Mouse (Mus musculus) left cerebral cortex, adult 2 months (tissue): ENCODE data around the gene Prpf4. TPM values are rescaled to one million over a fixed set of nuclear protein-coding genes. Genes with fewer than 3 reads are reported as not detected.

Experiments used
- DNase-seq, 2 experiments: peaks; one replicate each; pipeline ENCODE4 v3.0.0; 2021 to 2022; ENCODE audit warnings: low spot score in 2 of 2, mixed read lengths in 1 of 2; ENCODE audit errors: extremely low spot score in 1 of 2
- H3K27ac ChIP-seq: fragments of 200-600 bp; 2 replicates; pipeline ENCODE4 v1.8.1; 2022
- H3K4me3 ChIP-seq: fragments of 200-600 bp; 2 replicates; pipeline ENCODE4 v1.8.1; 2022
- CTCF ChIP-seq: fragments of 200-600 bp; IDR thresholded peaks from 2 replicates; pipeline ENCODE4 v1.8.1; 2022; ENCODE audit warnings: antibody characterized with exemption, mild to moderate bottlenecking, moderate library complexity
- intact Hi-C: fragments of 180-260 bp; cut with DNase I; formaldehyde crosslinking; loops from one replicate; pipeline ENCODE4 v1.15.1; 2025
- total RNA-seq, 2 experiments: library from RNA; stranded (reverse); gene quantifications; 2 replicates each; pipeline ENCODE4 v1.2.3; 2021

Prpf4 gene
- total RNA-seq, 2 experiments from 2014 or later, result 12.1 to 14.4 TPM

- no peak overlapping the region for H3K4me3 ChIP-seq
- peak; percentile 22 to 25 for DNase-seq
- H3K27ac ChIP-seq, result no peak overlapping the region
- TF ChIP-seq CTCF, result no peak
- intact Hi-C loops, result loop anchor here (5.0 kb wide), 3 partner anchors 38 to 303 kb away; partner anchors contain the start of gene Alad
Measured at GRCm38 (mm10) chr4:62459081-62459480, 50.5 kb downstream of the Prpf4 start.

DNA sequence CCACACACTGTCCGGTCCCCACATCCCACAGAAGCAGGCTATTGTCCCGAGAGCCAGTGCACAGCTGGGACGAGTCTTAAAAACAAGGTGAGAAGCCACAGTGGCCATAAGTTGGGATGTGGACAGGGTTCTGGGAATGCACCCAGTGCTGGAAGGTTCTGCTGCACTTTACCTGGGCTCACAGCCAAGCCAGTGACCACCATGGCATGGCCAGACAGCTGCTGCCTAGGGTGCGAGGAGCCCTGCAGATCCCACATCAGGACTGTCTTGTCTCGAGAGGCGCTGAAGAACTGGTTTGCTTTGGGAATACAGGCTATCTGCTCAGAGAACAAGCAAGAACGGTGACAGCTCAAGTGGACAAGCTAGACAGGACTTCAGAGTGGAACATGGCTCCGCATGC, 51.8 kb downstream of the Prpf4 start:
- DNase-seq, result no peak
- H3K27ac ChIP-seq, result no peak overlapping the region
- H3K4me3 ChIP-seq, result no peak overlapping the region
- intact Hi-C loops, result no loop called here
- TF ChIP-seq CTCF, result no peak

DNA sequence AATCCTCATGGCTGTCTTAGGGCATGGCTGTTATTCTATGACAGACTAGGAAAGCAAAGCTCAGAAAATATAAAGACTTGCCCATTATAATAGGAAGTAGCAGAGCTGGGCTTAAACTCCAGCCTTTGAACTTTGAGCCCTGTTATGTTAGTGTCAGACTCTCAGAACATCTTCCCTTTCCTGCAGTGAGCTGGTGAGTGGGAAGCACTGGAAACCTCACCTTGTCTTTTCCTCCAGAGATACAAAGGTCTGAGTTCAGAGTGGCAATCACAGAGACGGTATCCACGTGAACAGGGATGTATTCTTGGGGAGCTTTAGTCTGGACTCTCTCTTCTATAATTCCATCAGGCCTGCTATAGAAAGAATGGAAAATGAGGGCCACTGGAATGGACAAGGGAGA, 54.5 kb downstream of the Prpf4 start:
- intact Hi-C loops, result no loop called here
- H3K27ac ChIP-seq, result no peak overlapping the region
- no peak for TF ChIP-seq CTCF
- DNase-seq, result no peak
- no peak overlapping the region for H3K4me3 ChIP-seq

GRCm38 (mm10) chr4:62468158-62468557, 59.6 kb downstream of the Prpf4 start:
- H3K4me3 ChIP-seq, result no peak overlapping the region
- peak; percentile 38 for TF ChIP-seq CTCF
- intact Hi-C loops, result no loop called here
- no peak for DNase-seq
- H3K27ac ChIP-seq, result no peak overlapping the region

DNA sequence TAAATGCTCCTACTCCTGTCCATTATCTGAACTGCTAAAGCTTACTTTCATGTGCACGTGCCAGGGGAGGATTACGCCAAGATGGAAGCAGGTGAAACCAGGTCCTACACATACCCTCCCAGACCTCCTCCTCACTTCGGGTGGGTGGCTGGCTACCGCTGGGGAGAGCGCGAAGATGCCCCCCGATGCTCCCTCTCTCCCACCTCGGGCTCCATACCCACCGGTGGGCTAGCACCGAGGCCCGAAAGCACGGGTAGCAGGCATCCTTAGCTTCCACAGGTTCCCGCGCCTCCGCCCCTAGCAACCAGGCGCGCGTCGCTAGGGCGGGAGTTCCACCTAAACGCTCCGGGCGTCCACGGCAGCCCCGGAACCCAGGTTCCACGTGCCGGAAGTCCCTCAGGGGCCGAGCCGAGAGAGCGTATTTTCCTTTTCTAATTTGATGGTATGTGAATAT, 62.0 kb downstream of the Prpf4 start, which contains the start of gene Wdr31:
Gene Wdr31 (minus strand): TSS at position 299 of the 454 bp plus-strand sequence.
- TF ChIP-seq CTCF, result no peak
- peak within 1 kb of the TSS; percentile 69 for H3K27ac ChIP-seq
- peak within 1 kb of the TSS; percentile 77 for H3K4me3 ChIP-seq
- intact Hi-C loops, result no loop called here
- DNase-seq, result peak; percentile 86 to 88

GRCm38 (mm10) chr4:62472071-62472470, 63.5 kb downstream of the Prpf4 start:
- Histone ChIP-seq H3K4me3 (no peak overlapping the region), H3K27ac (no peak overlapping the region)
- intact Hi-C loops, result loop anchor here (1.0 kb wide), 1 partner anchor 24 kb away; no protein-coding TSS in a partner anchor
- peak in 1 of 2 experiments; percentile 25 for DNase-seq
- no peak for TF ChIP-seq CTCF

DNA sequence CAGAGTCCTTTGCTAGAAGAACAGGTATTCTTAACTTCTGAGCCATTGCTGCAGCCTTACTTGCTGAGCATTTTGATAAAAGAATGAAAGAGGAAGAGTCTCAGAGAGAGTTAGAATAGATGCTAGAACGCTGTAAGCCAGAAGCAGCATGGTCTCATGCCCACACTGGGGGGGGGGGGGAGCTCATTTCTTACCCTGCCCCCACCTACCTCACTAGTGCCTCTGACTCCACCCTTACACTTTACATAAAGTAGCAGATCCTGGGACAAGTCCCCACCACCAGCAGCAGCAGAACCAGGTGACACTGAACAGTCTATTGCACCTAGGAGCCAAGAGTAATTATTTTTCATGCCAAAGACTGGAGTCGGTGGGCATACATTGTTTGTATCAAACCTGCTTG, 66.5 kb downstream of the Prpf4 start:
- DNase-seq, result no peak

DNA sequence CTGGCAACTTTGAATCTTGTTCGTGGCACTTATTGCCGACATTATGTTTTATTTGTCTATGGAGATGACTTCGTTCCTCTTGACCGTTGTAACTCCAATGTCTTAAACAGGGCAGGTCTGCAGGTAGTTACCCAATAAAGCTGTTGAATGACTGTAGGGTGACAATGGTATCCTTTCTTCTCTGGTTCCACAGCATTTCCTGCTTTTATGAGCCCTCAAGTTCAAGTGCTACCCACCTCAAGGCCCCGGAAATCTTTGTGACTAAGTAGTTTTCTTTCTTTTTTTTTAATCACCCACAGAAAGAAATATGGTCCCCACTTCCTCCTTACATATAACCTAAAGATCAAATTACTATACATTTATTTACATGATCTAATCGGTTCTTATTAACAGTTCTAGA, 67.2 kb downstream of the Prpf4 start:
- no peak for TF ChIP-seq CTCF
- intact Hi-C loops, result no loop called here
- H3K4me3 ChIP-seq, result no peak overlapping the region
- no peak for DNase-seq
- no peak overlapping the region for H3K27ac ChIP-seq

More for the DNA sequence above, 66.5 kb downstream of the Prpf4 start:
- no peak for TF ChIP-seq CTCF
- H3K4me3 ChIP-seq, result no peak overlapping the region
- intact Hi-C loops, result no loop called here
- no peak overlapping the region for H3K27ac ChIP-seq

Other genes with a start within 250 kb of the Prpf4 start
- 10 to 100 TPM; 20.6 TPM for gene Zfp37, start 177.8 kb upstream of the Prpf4 start, total RNA-seq
- 1 to 10 TPM; 8.0 to 8.4 TPM for gene Slc31a2, start 146.2 kb upstream of the Prpf4 start, total RNA-seq
- 10 to 100 TPM; 35.1 to 41.0 TPM for gene Fkbp15, start 48.2 kb upstream of the Prpf4 start, total RNA-seq
- 10 to 100 TPM; 11.8 to 12.9 TPM for gene Slc31a1, start 48.1 kb upstream of the Prpf4 start, total RNA-seq
- gene Cdc26, start 155 bp upstream of the Prpf4 start, total RNA-seq, result 10 to 100 TPM; 42.3 to 43.4 TPM
- not detected for gene Rnf183, start 26.5 kb downstream of the Prpf4 start, total RNA-seq
- 1 to 10 TPM; 6.9 to 8.8 TPM for gene Wdr31, start 62.1 kb downstream of the Prpf4 start, total RNA-seq
- under 1 TPM; 0.38 to 0.40 TPM for gene Bspry, start 71.3 kb downstream of the Prpf4 start, total RNA-seq
- gene Hdhd3, start 94.7 kb downstream of the Prpf4 start, total RNA-seq, result 10 to 100 TPM in 1 of 2 experiments, 1 to 10 TPM in 1; 8.3 to 10.3 TPM
- gene Alad, start 111.1 kb downstream of the Prpf4 start, total RNA-seq, result 10 to 100 TPM; 32.1 to 34.0 TPM
- 10 to 100 TPM; 20.4 to 21.5 TPM for gene Pole3, start 116.3 kb downstream of the Prpf4 start, total RNA-seq
- under 1 TPM; 0.19 to 0.63 TPM for gene 4933430I17Rik, start 116.6 kb downstream of the Prpf4 start, total RNA-seq
- 10 to 100 TPM; 25.8 to 27.3 TPM for gene Rgs3, start 151.1 kb downstream of the Prpf4 start, total RNA-seq